Mouse (Mus musculus): ENCODE results near the gene Fads2. TPM values are rescaled to one million over a fixed set of nuclear protein-coding genes. Genes with fewer than 3 reads are reported as not detected.
A peak's percentile ranks its signal among the peaks of the same experiment; 100 is the strongest.

Fads2 gene
- polyA plus RNA-seq, 1 experiment: 1.5 TPM

- Histone ChIP-seq H3K4me3 (replicated peaks) (no peak overlapping the region), H3K4me1 (ENCODE audit: control insufficient read depth) (peaks cover 73% of the 10 kb centered on the region), H3K27me3 (ENCODE audit: control insufficient read depth) (no peaks in the 10 kb centered on the region), H3K36me3 (ENCODE audit: control insufficient read depth) (peaks cover 97% of the 10 kb centered on the region), H3K9me3 (ENCODE audit: control insufficient read depth, low read length) (no peaks in the 10 kb centered on the region)
- no peak for TF ChIP-seq TAL1 (IDR thresholded peaks at IDR 0.05; ENCODE audit: low read length)
- TF ChIP-seq GATA1 (IDR thresholded peaks at IDR 0.05; ENCODE audit: low read length): no peak
Measured at GRCm38 (mm10) chr19:10060783-10061590, 40.6 kb downstream of the Fads2 start.

- Histone ChIP-seq H3K27me3 (ENCODE audit: control insufficient read depth) (no peaks in the 10 kb centered on the region), H3K9me3 (ENCODE audit: control insufficient read depth, low read length) (no peaks in the 10 kb centered on the region), H3K4me3 (replicated peaks) (peak overlapping the region; percentile 47), H3K36me3 (ENCODE audit: control insufficient read depth) (peaks cover 97% of the 10 kb centered on the region), H3K4me1 (ENCODE audit: control insufficient read depth) (peaks cover 63% of the 10 kb centered on the region)
- 0 out of 2 replicates have a peak, but pooled peaks have one; percentile 7 for TF ChIP-seq GATA1 (IDR thresholded peaks at IDR 0.05; ENCODE audit: low read length)
- TF ChIP-seq TAL1 (IDR thresholded peaks at IDR 0.05; ENCODE audit: low read length): no peak
Measured at GRCm38 (mm10) chr19:10059911-10060567, 41.5 kb downstream of the Fads2 start.

DNA sequence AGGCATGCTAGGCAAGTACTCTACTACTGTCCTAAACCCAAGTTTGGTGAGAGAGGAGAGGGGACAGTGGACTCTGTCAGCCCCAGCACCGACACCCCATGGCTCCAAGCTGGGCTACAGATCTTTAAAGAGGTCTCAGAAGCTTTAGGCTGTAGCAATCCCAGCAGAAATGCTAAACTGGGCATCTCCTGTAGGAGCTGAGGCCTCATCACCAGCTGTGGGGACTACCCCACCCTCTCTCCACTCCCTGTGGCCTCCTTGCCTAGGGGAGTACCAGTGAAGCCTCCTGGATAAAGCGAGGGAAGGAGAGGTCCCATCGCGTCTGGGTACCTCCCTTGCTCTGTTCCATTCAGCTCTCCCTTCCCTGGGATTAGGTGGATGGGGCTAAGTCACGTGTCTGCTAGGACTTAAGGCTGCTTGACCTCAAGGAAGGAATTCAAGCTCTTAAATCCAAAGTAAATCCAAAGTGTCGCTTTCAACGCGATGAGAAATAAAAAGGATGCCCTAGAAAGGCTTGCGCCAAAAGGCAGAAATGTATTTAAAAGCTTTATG, 42.6 kb downstream of the Fads2 start:
- TF ChIP-seq TAL1 (IDR thresholded peaks at IDR 0.05; ENCODE audit: low read length) (no peak), GATA1 (IDR thresholded peaks at IDR 0.05; ENCODE audit: low read length) (no peak)
- no peaks in the 10 kb centered on the region for H3K9me3 ChIP-seq (ENCODE audit: control insufficient read depth, low read length)
- no peaks in the 10 kb centered on the region for H3K27me3 ChIP-seq (ENCODE audit: control insufficient read depth)
- H3K4me3 ChIP-seq (replicated peaks): no peak overlapping the region
- H3K36me3 ChIP-seq (ENCODE audit: control insufficient read depth): peaks cover 99% of the 10 kb centered on the region
- H3K4me1 ChIP-seq (ENCODE audit: control insufficient read depth): peaks cover 53% of the 10 kb centered on the region

GRCm38 (mm10) chr19:10058352-10058825, 43.2 kb downstream of the Fads2 start:
- no peak overlapping the region for H3K4me3 ChIP-seq (replicated peaks)
- peaks cover 51% of the 10 kb centered on the region for H3K4me1 ChIP-seq (ENCODE audit: control insufficient read depth)
- no peaks in the 10 kb centered on the region for H3K27me3 ChIP-seq (ENCODE audit: control insufficient read depth)
- TF ChIP-seq GATA1 (IDR thresholded peaks at IDR 0.05; ENCODE audit: low read length): no peak
- TF ChIP-seq TAL1 (IDR thresholded peaks at IDR 0.05; ENCODE audit: low read length): no peak
- H3K9me3 ChIP-seq (ENCODE audit: control insufficient read depth, low read length): no peaks in the 10 kb centered on the region
- H3K36me3 ChIP-seq (ENCODE audit: control insufficient read depth): peaks cover 99% of the 10 kb centered on the region

DNA sequence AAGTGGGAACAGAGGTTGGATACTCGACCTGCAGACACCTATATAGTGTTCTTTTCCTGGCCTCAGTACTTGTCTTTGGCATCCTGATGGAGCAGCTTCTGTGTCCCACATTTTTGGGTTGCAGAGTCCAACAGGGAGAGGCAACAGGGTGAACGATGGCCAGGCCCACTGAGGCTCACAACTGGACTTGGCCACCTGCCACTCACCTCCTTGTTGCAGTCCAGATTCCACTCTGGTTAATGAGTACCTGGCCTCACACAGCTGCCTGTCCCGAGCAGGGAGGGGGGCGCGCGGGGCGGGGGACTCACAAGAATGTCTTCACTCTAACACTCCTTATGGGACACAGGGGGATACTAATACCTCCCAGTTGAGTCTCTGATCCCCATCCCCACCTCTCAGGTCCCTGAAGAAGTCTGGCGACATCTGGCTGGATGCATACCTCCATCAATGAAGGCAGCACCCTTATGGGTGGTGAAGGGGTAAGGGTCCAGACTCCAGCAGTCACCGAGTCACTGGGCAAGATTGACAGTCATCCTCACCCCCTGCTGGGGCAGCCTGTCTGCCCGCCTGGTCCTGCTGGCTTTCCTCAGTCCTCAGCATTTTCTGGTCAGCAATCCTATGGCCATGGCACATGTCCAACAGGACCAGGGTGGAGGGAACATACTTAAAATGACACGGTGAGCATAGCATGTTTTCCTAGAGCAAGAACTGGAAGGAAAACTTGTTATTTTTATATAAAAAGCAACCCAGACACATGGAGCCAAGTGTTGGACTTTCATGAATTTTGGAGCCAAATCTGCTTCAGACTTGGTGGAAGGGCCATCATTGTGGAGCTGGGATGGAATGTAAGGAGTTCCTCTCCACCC, 43.8 kb downstream of the Fads2 start:
- Histone ChIP-seq H3K27me3 (ENCODE audit: control insufficient read depth) (no peaks in the 10 kb centered on the region), H3K9me3 (ENCODE audit: control insufficient read depth, low read length) (no peaks in the 10 kb centered on the region), H3K36me3 (ENCODE audit: control insufficient read depth) (peaks cover 99% of the 10 kb centered on the region), H3K4me1 (ENCODE audit: control insufficient read depth) (peaks cover 47% of the 10 kb centered on the region), H3K4me3 (replicated peaks) (no peak overlapping the region)
- TF ChIP-seq TAL1 (IDR thresholded peaks at IDR 0.05; ENCODE audit: low read length) (no peak), GATA1 (IDR thresholded peaks at IDR 0.05; ENCODE audit: low read length) (no peak)

DNA sequence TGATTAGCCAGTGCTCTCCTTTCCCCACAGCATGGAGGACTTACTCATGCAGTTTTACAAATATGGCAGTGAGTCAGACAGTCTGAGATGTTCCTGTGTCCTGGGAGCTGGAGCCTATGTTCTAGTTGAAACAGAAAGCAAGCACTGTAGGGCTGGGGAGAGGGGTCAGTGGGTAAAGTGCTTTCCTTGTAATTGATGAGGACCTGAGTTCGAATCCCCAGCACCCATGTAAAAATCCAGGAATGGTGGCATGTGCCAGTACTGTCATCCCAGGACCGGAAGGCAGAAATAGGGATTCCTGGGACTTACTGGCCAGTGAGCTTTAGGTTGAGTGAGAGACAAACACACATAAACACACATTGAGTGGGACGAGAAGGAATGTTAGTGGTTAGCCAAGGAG, 44.9 kb downstream of the Fads2 start:
- no peak overlapping the region for H3K4me3 ChIP-seq (replicated peaks)
- H3K4me1 ChIP-seq (ENCODE audit: control insufficient read depth): peaks cover 39% of the 10 kb centered on the region
- peaks cover 99% of the 10 kb centered on the region for H3K36me3 ChIP-seq (ENCODE audit: control insufficient read depth)
- TF ChIP-seq TAL1 (IDR thresholded peaks at IDR 0.05; ENCODE audit: low read length) (no peak), GATA1 (IDR thresholded peaks at IDR 0.05; ENCODE audit: low read length) (no peak)
- H3K9me3 ChIP-seq (ENCODE audit: control insufficient read depth, low read length): no peaks in the 10 kb centered on the region
- H3K27me3 ChIP-seq (ENCODE audit: control insufficient read depth): no peaks in the 10 kb centered on the region

DNA sequence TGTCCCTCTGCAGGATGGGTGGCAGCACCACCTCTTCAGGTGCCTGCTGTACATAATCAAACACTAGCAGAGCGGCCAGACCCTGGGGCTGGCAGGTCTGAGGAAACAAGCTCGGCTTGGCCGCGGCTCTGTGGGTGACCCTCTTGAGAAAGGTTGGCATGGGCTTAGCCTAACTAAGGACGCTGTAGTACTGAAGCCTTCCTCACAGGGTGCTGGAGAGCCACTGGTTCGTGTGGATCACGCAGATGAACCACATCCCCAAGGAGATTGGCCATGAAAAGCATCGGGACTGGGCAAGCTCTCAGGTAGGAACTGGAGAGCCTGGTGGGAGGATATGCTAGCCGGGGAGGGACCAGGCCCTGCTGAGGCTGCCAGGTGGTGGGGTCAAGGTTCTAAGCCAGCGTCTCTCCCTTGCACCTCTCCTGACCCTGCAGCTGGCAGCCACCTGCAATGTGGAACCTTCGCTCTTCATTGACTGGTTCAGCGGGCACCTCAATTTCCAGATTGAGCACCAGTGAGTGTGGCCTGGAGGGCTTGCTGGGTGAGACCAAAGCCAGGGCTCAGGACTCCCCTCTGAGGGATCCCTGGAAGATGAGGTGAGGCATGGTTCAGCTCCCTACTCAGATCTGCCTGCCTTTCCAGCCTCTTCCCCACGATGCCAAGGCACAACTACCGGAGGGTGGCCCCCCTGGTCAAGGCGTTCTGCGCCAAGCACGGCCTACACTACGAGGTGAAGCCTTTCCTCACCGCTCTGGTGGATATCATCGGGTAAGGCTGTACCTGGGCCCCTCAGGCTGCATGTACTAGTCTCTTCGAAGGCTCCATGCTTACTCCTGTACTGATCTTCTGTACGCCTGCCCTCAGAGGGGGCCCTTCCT, 45.5 kb downstream of the Fads2 start:
- H3K36me3 ChIP-seq (ENCODE audit: control insufficient read depth): peaks cover 99% of the 10 kb centered on the region
- no peaks in the 10 kb centered on the region for H3K9me3 ChIP-seq (ENCODE audit: control insufficient read depth, low read length)
- peaks cover 32% of the 10 kb centered on the region for H3K4me1 ChIP-seq (ENCODE audit: control insufficient read depth)
- TF ChIP-seq GATA1 (IDR thresholded peaks at IDR 0.05; ENCODE audit: low read length) (no peak), TAL1 (IDR thresholded peaks at IDR 0.05; ENCODE audit: low read length) (no peak)
- no peaks in the 10 kb centered on the region for H3K27me3 ChIP-seq (ENCODE audit: control insufficient read depth)
- H3K4me3 ChIP-seq (replicated peaks): no peak overlapping the region

DNA sequence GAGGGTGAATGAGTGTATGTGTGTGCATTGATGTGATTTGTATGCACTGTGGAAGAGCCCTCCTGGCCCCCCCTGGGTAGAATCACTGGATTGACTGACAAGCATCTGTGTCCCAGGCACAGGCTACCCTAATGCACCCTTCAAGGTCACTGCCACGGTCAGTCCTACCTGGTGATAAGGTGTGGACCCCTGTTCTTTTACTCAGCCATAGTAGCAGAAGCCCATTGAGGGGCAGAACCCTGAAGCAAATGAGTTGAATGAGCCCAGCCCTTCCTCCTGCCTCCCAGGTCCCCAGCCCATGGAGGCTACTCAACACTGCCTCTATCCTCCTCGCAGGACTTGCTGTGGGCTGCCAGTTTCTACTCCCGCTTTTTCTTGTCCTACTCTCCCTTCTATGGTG, 46.3 kb downstream of the Fads2 start:
- no peak for TF ChIP-seq GATA1 (IDR thresholded peaks at IDR 0.05; ENCODE audit: low read length)
- no peak for TF ChIP-seq TAL1 (IDR thresholded peaks at IDR 0.05; ENCODE audit: low read length)
- no peak overlapping the region for H3K4me3 ChIP-seq (replicated peaks)
- no peaks in the 10 kb centered on the region for H3K9me3 ChIP-seq (ENCODE audit: control insufficient read depth, low read length)
- H3K36me3 ChIP-seq (ENCODE audit: control insufficient read depth): peaks cover 100% of the 10 kb centered on the region
- H3K4me1 ChIP-seq (ENCODE audit: control insufficient read depth): peaks cover 28% of the 10 kb centered on the region
- no peaks in the 10 kb centered on the region for H3K27me3 ChIP-seq (ENCODE audit: control insufficient read depth)
